Mouse (Mus musculus) heart, postnatal 0 days (tissue): ENCODE results near the gene Supt7l.

Source experiments
- CTCF ChIP-seq: IDR thresholded peaks from 2 replicates; pipeline ENCODE4 v1.5.1; 2016; ENCODE audit warnings: antibody characterized with exemption, control low read depth, low read depth
- EP300 ChIP-seq: IDR thresholded peaks from 2 replicates; pipeline ENCODE4 v1.6.1; 2016; ENCODE audit warnings: antibody characterized with exemption, low read depth

- no peak for TF ChIP-seq EP300
- no peak for TF ChIP-seq CTCF
These were observed 38.9 kb upstream of the Supt7l start for GRCm38 (mm10) chr5:31566457-31566856.
